Mouse (Mus musculus): ENCODE measurements around the gene Mrpl10. TPM values are rescaled to one million over a fixed set of nuclear protein-coding genes. Genes with fewer than 3 reads are reported as not detected.

Mrpl10 gene
- polyA plus RNA-seq, 1 experiment = 57.6 TPM

- TF ChIP-seq CTCF (IDR thresholded peaks at IDR 0.05; ENCODE audit: extremely low read depth, insufficient read depth, insufficient read length, insufficient replicate concordance) (peak; percentile 85; the same call in 1 of the 2 replicates), POLR2A (IDR thresholded peaks at IDR 0.05; ENCODE audit: low read depth, low read length) (no peak)
- Histone ChIP-seq H3K4me3 (ENCODE audit: extremely low read depth, insufficient read depth, insufficient read length) (peak within 1 kb of the TSS; percentile 84), H3K36me3 (ENCODE audit: control insufficient read depth, insufficient read depth, low read length) (no peaks in the 10 kb centered on the region), H3K4me1 (ENCODE audit: control insufficient read depth, insufficient read depth, insufficient read length) (peaks cover 7% of the 10 kb centered on the region; the same call in 1 of the 2 replicates), H3K27me3 (ENCODE audit: control insufficient read depth, insufficient read depth, low read length) (no peaks in the 10 kb centered on the region), H3K27ac (ENCODE audit: insufficient read depth, low read length) (peak within 1 kb of the TSS; percentile 52; the same call in 1 of the 2 replicates)
- peak; percentile 65 to 76 for DNase-seq (ENCODE audit: low read depth in 1 of 2, low spot score in 2 of 2)
- 1% methylated on average over 25 of the region's 25 CpGs for WGBS
Measured at GRCm38 (mm10) chr11:97029686-97030417, 11.5 kb upstream of the Mrpl10 start, which contains the start of gene Scrn2. Scrn2 (plus strand) TSS chr11:97029938.

- WGBS = 20% methylated on average over 15 of the region's 15 CpGs
- Histone ChIP-seq H3K27me3 (ENCODE audit: control insufficient read depth, insufficient read depth, low read length) (no peaks in the 10 kb centered on the region), H3K4me1 (ENCODE audit: control insufficient read depth, insufficient read depth, insufficient read length) (peaks cover 7% of the 10 kb centered on the region; the same call in 1 of the 2 replicates), H3K27ac (ENCODE audit: insufficient read depth, low read length) (no peak overlapping the region), H3K36me3 (ENCODE audit: control insufficient read depth, insufficient read depth, low read length) (no peaks in the 10 kb centered on the region), H3K4me3 (ENCODE audit: extremely low read depth, insufficient read depth, insufficient read length) (peak overlapping the region; percentile 84; the same call in 1 of the 2 replicates)
- DNase-seq (ENCODE audit: low read depth in 1 of 2, low spot score in 2 of 2) = no peak
- TF ChIP-seq CTCF (IDR thresholded peaks at IDR 0.05; ENCODE audit: extremely low read depth, insufficient read depth, insufficient read length, insufficient replicate concordance) (no peak), POLR2A (IDR thresholded peaks at IDR 0.05; ENCODE audit: low read depth, low read length) (no peak)
Measured at GRCm38 (mm10) chr11:97030426-97030825, 10.9 kb upstream of the Mrpl10 start.

GRCm38 (mm10) chr11:97031977-97032376 is 9.4 kb upstream of the Mrpl10 start:
- no peaks in the 10 kb centered on the region for H3K27me3 ChIP-seq (ENCODE audit: control insufficient read depth, insufficient read depth, low read length)
- H3K4me3 ChIP-seq (ENCODE audit: extremely low read depth, insufficient read depth, insufficient read length) = no peak overlapping the region
- no peak overlapping the region for H3K27ac ChIP-seq (ENCODE audit: insufficient read depth, low read length)
- DNase-seq (ENCODE audit: low read depth in 1 of 2, low spot score in 2 of 2) = no peak
- no peaks in the 10 kb centered on the region for H3K36me3 ChIP-seq (ENCODE audit: control insufficient read depth, insufficient read depth, low read length)
- WGBS = 93% methylated on average over 12 of the region's 12 CpGs
- TF ChIP-seq POLR2A (IDR thresholded peaks at IDR 0.05; ENCODE audit: low read depth, low read length) = no peak
- TF ChIP-seq CTCF (IDR thresholded peaks at IDR 0.05; ENCODE audit: extremely low read depth, insufficient read depth, insufficient read length, insufficient replicate concordance) = no peak
- peaks cover 5% of the 10 kb centered on the region; the same call in 1 of the 2 replicates for H3K4me1 ChIP-seq (ENCODE audit: control insufficient read depth, insufficient read depth, insufficient read length)

- H3K27ac ChIP-seq (ENCODE audit: insufficient read depth, low read length) = no peak overlapping the region
- WGBS = 93% methylated on average over 4 of the region's 4 CpGs
- TF ChIP-seq POLR2A (IDR thresholded peaks at IDR 0.05; ENCODE audit: low read depth, low read length) (no peak), CTCF (IDR thresholded peaks at IDR 0.05; ENCODE audit: extremely low read depth, insufficient read depth, insufficient read length, insufficient replicate concordance) (no peak)
- H3K36me3 ChIP-seq (ENCODE audit: control insufficient read depth, insufficient read depth, low read length) = no peaks in the 10 kb centered on the region
- no peak overlapping the region for H3K4me3 ChIP-seq (ENCODE audit: extremely low read depth, insufficient read depth, insufficient read length)
- H3K4me1 ChIP-seq (ENCODE audit: control insufficient read depth, insufficient read depth, insufficient read length) = peaks cover 5% of the 10 kb centered on the region; the same call in 1 of the 2 replicates
- DNase-seq (ENCODE audit: low read depth in 1 of 2, low spot score in 2 of 2) = no peak
- H3K27me3 ChIP-seq (ENCODE audit: control insufficient read depth, insufficient read depth, low read length) = no peaks in the 10 kb centered on the region
Measured at GRCm38 (mm10) chr11:97032499-97032898, 8.9 kb upstream of the Mrpl10 start.

DNA sequence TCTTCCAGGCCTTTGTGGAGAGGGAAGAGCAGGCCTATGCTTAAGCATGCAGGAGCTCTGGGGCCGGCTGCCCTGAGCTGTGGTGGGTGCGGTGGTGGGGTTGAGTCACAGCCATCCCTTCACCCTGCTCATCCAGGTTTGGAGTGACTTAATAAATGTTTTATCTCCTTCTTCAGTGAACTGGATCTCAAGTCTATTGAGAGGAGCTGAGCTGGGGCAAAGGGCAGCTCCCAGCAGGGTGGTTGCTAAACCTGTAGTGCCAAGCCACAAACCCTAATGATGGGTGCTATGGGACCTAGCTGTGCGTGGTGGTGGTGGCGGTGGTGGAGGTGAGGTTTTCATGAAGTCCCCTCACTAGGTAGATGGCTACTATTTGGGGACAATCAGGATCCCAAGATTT is 7.6 kb upstream of the Mrpl10 start:
- H3K4me1 ChIP-seq (ENCODE audit: control insufficient read depth, insufficient read depth, insufficient read length) = peaks cover 5% of the 10 kb centered on the region; the same call in 1 of the 2 replicates
- no peaks in the 10 kb centered on the region for H3K27me3 ChIP-seq (ENCODE audit: control insufficient read depth, insufficient read depth, low read length)
- no peak overlapping the region for H3K27ac ChIP-seq (ENCODE audit: insufficient read depth, low read length)
- H3K36me3 ChIP-seq (ENCODE audit: control insufficient read depth, insufficient read depth, low read length) = no peaks in the 10 kb centered on the region
- no peak overlapping the region for H3K4me3 ChIP-seq (ENCODE audit: extremely low read depth, insufficient read depth, insufficient read length)
- DNase-seq (ENCODE audit: low read depth in 1 of 2, low spot score in 2 of 2) = no peak
- no peak for TF ChIP-seq POLR2A (IDR thresholded peaks at IDR 0.05; ENCODE audit: low read depth, low read length)
- TF ChIP-seq CTCF (IDR thresholded peaks at IDR 0.05; ENCODE audit: extremely low read depth, insufficient read depth, insufficient read length, insufficient replicate concordance) = no peak
- WGBS = 88% methylated on average over 4 of the region's 4 CpGs

- no peaks in the 10 kb centered on the region for H3K36me3 ChIP-seq (ENCODE audit: control insufficient read depth, insufficient read depth, low read length)
- H3K4me1 ChIP-seq (ENCODE audit: control insufficient read depth, insufficient read depth, insufficient read length) = peaks cover 2% of the 10 kb centered on the region; the same call in 1 of the 2 replicates
- DNase-seq (ENCODE audit: low read depth in 1 of 2, low spot score in 2 of 2) = no peak
- H3K4me3 ChIP-seq (ENCODE audit: extremely low read depth, insufficient read depth, insufficient read length) = no peak overlapping the region
- no peak overlapping the region for H3K27ac ChIP-seq (ENCODE audit: insufficient read depth, low read length)
- H3K27me3 ChIP-seq (ENCODE audit: control insufficient read depth, insufficient read depth, low read length) = no peaks in the 10 kb centered on the region
- TF ChIP-seq POLR2A (IDR thresholded peaks at IDR 0.05; ENCODE audit: low read depth, low read length) = no peak
- no peak for TF ChIP-seq CTCF (IDR thresholded peaks at IDR 0.05; ENCODE audit: extremely low read depth, insufficient read depth, insufficient read length, insufficient replicate concordance)
- 92% methylated on average over 5 of the region's 5 CpGs for WGBS
Measured at GRCm38 (mm10) chr11:97036141-97036540, 5.2 kb upstream of the Mrpl10 start.

GRCm38 (mm10) chr11:97038881-97039280 is 2.5 kb upstream of the Mrpl10 start:
- TF ChIP-seq CTCF (IDR thresholded peaks at IDR 0.05; ENCODE audit: extremely low read depth, insufficient read depth, insufficient read length, insufficient replicate concordance) = no peak
- no peak for TF ChIP-seq POLR2A (IDR thresholded peaks at IDR 0.05; ENCODE audit: low read depth, low read length)
- Histone ChIP-seq H3K36me3 (ENCODE audit: control insufficient read depth, insufficient read depth, low read length) (no peaks in the 10 kb centered on the region), H3K4me1 (ENCODE audit: control insufficient read depth, insufficient read depth, insufficient read length) (peaks cover 2% of the 10 kb centered on the region; the same call in 1 of the 2 replicates), H3K4me3 (ENCODE audit: extremely low read depth, insufficient read depth, insufficient read length) (no peak overlapping the region), H3K27me3 (ENCODE audit: control insufficient read depth, insufficient read depth, low read length) (no peaks in the 10 kb centered on the region), H3K27ac (ENCODE audit: insufficient read depth, low read length) (no peak overlapping the region)
- no peak for DNase-seq (ENCODE audit: low read depth in 1 of 2, low spot score in 2 of 2)
- 82% methylated on average over 7 of the region's 7 CpGs for WGBS

Measured in spleen, adult 2 months (tissue).